Comparison of ENCODE assay signal across 8 mouse cellular contexts in genomic region chr11:84179226-84179953, GRCm38 (mm10). TPM values are rescaled to one million over a fixed set of nuclear protein-coding genes. Genes with fewer than 3 reads are reported as not detected.
A peak's percentile ranks its signal among the peaks of the same experiment; 100 is the strongest.
DNase-seq lines count a peak whose midpoint lies in the region; ATAC-seq lines count a peak whose summit lies in the region.

No protein-coding gene starts in this region.

- under 1% methylated on average over 55 of the region's 85 CpGs for WGBS in embryonic facial prominence, embryonic 11.5 days
- under 1% methylated on average over 85 of the region's 85 CpGs for WGBS in limb, embryonic 10.5 days
- under 1% methylated on average over 62 of the region's 85 CpGs for WGBS in midbrain, embryonic 12.5 days

- ATAC-seq in embryonic facial prominence, embryonic 11.5 days (replicated peaks; ENCODE audit: insufficient number of reproducible peaks, low FRiP score, low TSS enrichment, low read depth), result peak; percentile 97
- peak; percentile 97 for ATAC-seq in midbrain, embryonic 12.5 days (ENCODE audit: low FRiP score, low read depth)

- H3K4me3 ChIP-seq in embryonic facial prominence, embryonic 11.5 days (ENCODE audit: low read depth, low read length), result peak overlapping the region; percentile 53
- peak overlapping the region; percentile 74 for H3K4me3 ChIP-seq in limb, embryonic 10.5 days
- peak overlapping the region; percentile 75 for H3K4me3 ChIP-seq in midbrain, embryonic 12.5 days

- H3K9me3 ChIP-seq in embryonic facial prominence, embryonic 11.5 days (replicated peaks; ENCODE audit: control insufficient read depth, low read length), result no peaks in the 10 kb centered on the region
- no peaks in the 10 kb centered on the region for H3K9me3 ChIP-seq in limb, embryonic 10.5 days (replicated peaks)
- no peaks in the 10 kb centered on the region for H3K9me3 ChIP-seq in midbrain, embryonic 12.5 days

- H3K4me1 ChIP-seq in embryonic facial prominence, embryonic 11.5 days (ENCODE audit: control insufficient read depth, insufficient read depth, low read length), result no peaks in the 10 kb centered on the region
- H3K4me1 ChIP-seq in limb, embryonic 10.5 days, result peaks cover 21% of the 10 kb centered on the region
- peaks cover 20% of the 10 kb centered on the region for H3K4me1 ChIP-seq in midbrain, embryonic 12.5 days

- no peaks in the 10 kb centered on the region for H3K36me3 ChIP-seq in embryonic facial prominence, embryonic 11.5 days (replicated peaks; ENCODE audit: control insufficient read depth, insufficient read depth, low read depth, low read length)
- peaks cover 6% of the 10 kb centered on the region; the same call in 1 of the 2 replicates for H3K36me3 ChIP-seq in limb, embryonic 10.5 days
- no peaks in the 10 kb centered on the region for H3K36me3 ChIP-seq in midbrain, embryonic 12.5 days

- peak overlapping the region; percentile 74 for H3K27ac ChIP-seq in embryonic facial prominence, embryonic 11.5 days (replicated peaks; ENCODE audit: low read depth, low read length)
- H3K27ac ChIP-seq in limb, embryonic 10.5 days, result peak overlapping the region; percentile 91
- peak overlapping the region; percentile 94 for H3K27ac ChIP-seq in midbrain, embryonic 12.5 days (replicated peaks)

- peak overlapping the region; percentile 54 for H3K4me2 ChIP-seq in embryonic facial prominence, embryonic 11.5 days (ENCODE audit: low read depth, low read length)
- H3K4me2 ChIP-seq in midbrain, embryonic 12.5 days (replicated peaks), result peak overlapping the region; percentile 83

- H3K9ac ChIP-seq in embryonic facial prominence, embryonic 11.5 days (replicated peaks; ENCODE audit: low read length), result peak overlapping the region; percentile 65
- H3K9ac ChIP-seq in midbrain, embryonic 12.5 days (replicated peaks), result peak overlapping the region; percentile 78

- H3K27me3 ChIP-seq in embryonic facial prominence, embryonic 11.5 days (ENCODE audit: control insufficient read depth, insufficient read depth, low read length), result no peaks in the 10 kb centered on the region
- H3K27me3 ChIP-seq in limb, embryonic 10.5 days (ENCODE audit: low read depth, poor library complexity, severe bottlenecking), result no peaks in the 10 kb centered on the region
- peaks cover 10% of the 10 kb centered on the region; the same call in 1 of the 2 replicates for H3K27me3 ChIP-seq in midbrain, embryonic 12.5 days

- peak; percentile 98 for DNase-seq in 3134 (ENCODE audit: extremely low read depth, insufficient read length, low spot score)
- peak; percentile 97 for DNase-seq in adrenal gland, postnatal 25 days
- peak; percentile 97 for DNase-seq in embryonic facial prominence, embryonic 11.5 days (ENCODE audit: low spot score)
- DNase-seq in heart, adult 11 months, result peak; percentile 100
- peak; percentile 97 for DNase-seq in kidney, adult 11 months
- DNase-seq in limb, embryonic 10.5 days (ENCODE audit: low spot score), result peak; percentile 97
- peak; percentile 92 for DNase-seq in skeletal muscle tissue, adult 2 months (ENCODE audit: low read depth, low spot score)

RNA-seq across cellular contexts. Expression of gene Gm11437, which starts 12.1 kb away (rescaled TPM):
- total RNA-seq in adrenal gland, postnatal 25 days (2021), result not detected in 2 replicates
- not detected in 2 replicates for polyA plus RNA-seq in embryonic facial prominence, embryonic 11.5 days (2014; fragmentation: Nextera tagmentation; extraction: Ambion mirVana)
- not detected in 2 replicates for polyA plus RNA-seq in limb, embryonic 10.5 days (2016; fragmentation: Nextera tagmentation; extraction: Ambion mirVana)
- not detected in 2 replicates for polyA plus RNA-seq in midbrain, embryonic 12.5 days (2016; fragmentation: Nextera tagmentation; extraction: Ambion mirVana)

RNA-seq across cellular contexts. Expression of gene Acaca, which starts 49.9 kb away (rescaled TPM):
- 264 and 316 TPM in 2 replicates for total RNA-seq in adrenal gland, postnatal 25 days (2021)
- polyA plus RNA-seq in embryonic facial prominence, embryonic 11.5 days (2014; fragmentation: Nextera tagmentation; extraction: Ambion mirVana), result 22.5 TPM in 2 replicates
- polyA plus RNA-seq in limb, embryonic 10.5 days (2016; fragmentation: Nextera tagmentation; extraction: Ambion mirVana), result 21.3 and 22.8 TPM in 2 replicates
- polyA plus RNA-seq in midbrain, embryonic 12.5 days (2016; fragmentation: Nextera tagmentation; extraction: Ambion mirVana), result 37.9 and 38.7 TPM in 2 replicates

RNA-seq across cellular contexts. Expression of gene Tada2a, which starts 50.0 kb away (rescaled TPM):
- 17.2 and 25.6 TPM in 2 replicates for total RNA-seq in adrenal gland, postnatal 25 days (2021)
- 36.5 and 39.4 TPM in 2 replicates for polyA plus RNA-seq in embryonic facial prominence, embryonic 11.5 days (2014; fragmentation: Nextera tagmentation; extraction: Ambion mirVana)
- polyA plus RNA-seq in limb, embryonic 10.5 days (2016; fragmentation: Nextera tagmentation; extraction: Ambion mirVana), result 39.5 and 43.9 TPM in 2 replicates
- polyA plus RNA-seq in midbrain, embryonic 12.5 days (2016; fragmentation: Nextera tagmentation; extraction: Ambion mirVana), result 33.6 and 34.3 TPM in 2 replicates

Comparison
In these comparisons a context has a peak if more than half of its experiments do, and no peak if none do; other contexts are left out.
1. Peak in every context shown above with its lines: DNase-seq, ATAC-seq, H3K4me3 ChIP-seq and H3K27ac ChIP-seq.